Mouse (Mus musculus): ENCODE measurements around the gene Palld. TPM values are rescaled to one million over a fixed set of nuclear protein-coding genes. Genes with fewer than 3 reads are reported as not detected.

Palld gene
- total and polyA plus RNA-seq, 3 experiments = 0.87 to 7.1 (median 2.6) TPM

- H3K79me2 ChIP-seq (replicated peaks; ENCODE audit: control insufficient read depth, extremely low read depth, insufficient read depth, poor library complexity, severe bottlenecking) = no peaks in the 10 kb centered on the region
- dilution Hi-C loops (cut with MboI; ENCODE audit: extremely low pct_ligation_motif_present, extremely low pct_unique_long_range_greater_than_20kb, low sequenced_read_pairs) = no loop called here
- H3K4me3 ChIP-seq (replicated peaks in 1 of 3; ENCODE audit: low read depth in 2 of 3, low read length in 2 of 3, poor library complexity in 1 of 3) = no peak overlapping the region
- H3K4me1 ChIP-seq (ENCODE audit: control insufficient read depth in 1 of 2, insufficient read depth in 2 of 2) = no peaks in the 10 kb centered on the region
- in situ Hi-C loops (cut with MboI; ENCODE audit: low pct_ligation_motif_present, low pct_unique_long_range_greater_than_20kb, low sequenced_read_pairs) = no loop called here
- H3K9ac ChIP-seq (ENCODE audit: insufficient read depth, low read depth) = no peak overlapping the region
- no peaks in the 10 kb centered on the region for H3K36me3 ChIP-seq (replicated peaks in 1 of 2; ENCODE audit: control insufficient read depth in 1 of 2, insufficient read depth in 1 of 2, low read length in 1 of 2)
- H3K9me3 ChIP-seq (replicated peaks; ENCODE audit: low read length) = no peaks in the 10 kb centered on the region
- H3K27me3 ChIP-seq (replicated peaks) = no peaks in the 10 kb centered on the region
- TF ChIP-seq ZKSCAN1 (IDR thresholded peaks at IDR 0.05; ENCODE audit: borderline replicate concordance, low read depth, low read length) (no peak), RAD21 (IDR thresholded peaks at IDR 0.05; ENCODE audit: low read depth, low read length) (no peak), KAT2A (IDR thresholded peaks at IDR 0.05; ENCODE audit: insufficient replicate concordance, low read length) (no peak), EP300 (IDR thresholded peaks at IDR 0.05; ENCODE audit: low read length) (no peak), SMC3 (IDR thresholded peaks at IDR 0.05; ENCODE audit: low read depth, low read length) (no peak), USF1 (IDR thresholded peaks at IDR 0.05; ENCODE audit: low read depth, low read length) (no peak), ZNF384 (IDR thresholded peaks at IDR 0.05; ENCODE audit: low read depth, low read length) (no peak), SIN3A (IDR thresholded peaks at IDR 0.05; ENCODE audit: low read length) (no peak), CHD2 (IDR thresholded peaks at IDR 0.05; ENCODE audit: low read length) (no peak), TBP (conservative IDR thresholded peaks at IDR 0.05; ENCODE audit: low read depth, low read length) (no peak), RCOR1 (conservative IDR thresholded peaks at IDR 0.05; ENCODE audit: low read depth, low read length) (no peak), UBTF (IDR thresholded peaks at IDR 0.05; ENCODE audit: low read depth, low read length) (no peak), JUND (conservative IDR thresholded peaks at IDR 0.05; ENCODE audit: low read depth, low read length) (no peak), ETS1 (conservative IDR thresholded peaks at IDR 0.05; ENCODE audit: low read depth, low read length) (no peak), JUN (IDR thresholded peaks at IDR 0.05; ENCODE audit: insufficient read depth, low read depth, low read length) (no peak)
- DNase-seq (ENCODE audit: extremely low read depth) = no peak
- H3K27ac ChIP-seq (ENCODE audit: insufficient read depth, low read depth) = no peak overlapping the region
- no peak overlapping the region for H3K4me2 ChIP-seq (ENCODE audit: insufficient read depth, low read depth, poor library complexity, severe bottlenecking)
Measured at GRCm38 (mm10) chr8:61774161-61774560, 128.3 kb downstream of the Palld start.

- Histone ChIP-seq H3K9ac (ENCODE audit: insufficient read depth, low read depth) (no peak overlapping the region), H3K36me3 (replicated peaks in 1 of 2; ENCODE audit: control insufficient read depth in 1 of 2, insufficient read depth in 1 of 2, low read length in 1 of 2) (no peaks in the 10 kb centered on the region), H3K79me2 (replicated peaks; ENCODE audit: control insufficient read depth, extremely low read depth, insufficient read depth, poor library complexity, severe bottlenecking) (no peaks in the 10 kb centered on the region), H3K4me1 (ENCODE audit: control insufficient read depth in 1 of 2, insufficient read depth in 2 of 2) (no peaks in the 10 kb centered on the region), H3K9me3 (replicated peaks; ENCODE audit: low read length) (no peaks in the 10 kb centered on the region), H3K4me3 (replicated peaks in 1 of 3; ENCODE audit: low read depth in 2 of 3, low read length in 2 of 3, poor library complexity in 1 of 3) (no peak overlapping the region), H3K27ac (ENCODE audit: insufficient read depth, low read depth) (no peak overlapping the region), H3K27me3 (replicated peaks) (no peaks in the 10 kb centered on the region), H3K4me2 (ENCODE audit: insufficient read depth, low read depth, poor library complexity, severe bottlenecking) (no peak overlapping the region)
- no peak for DNase-seq (ENCODE audit: extremely low read depth)
- TF ChIP-seq MEF2A (IDR thresholded peaks at IDR 0.05; ENCODE audit: borderline replicate concordance, low read depth, low read length) = no peak
- TF ChIP-seq JUND (conservative IDR thresholded peaks at IDR 0.05; ENCODE audit: low read depth, low read length) = no peak
- no peak for TF ChIP-seq HCFC1 (IDR thresholded peaks at IDR 0.05; ENCODE audit: low read depth, low read length)
- TF ChIP-seq ZKSCAN1 (IDR thresholded peaks at IDR 0.05; ENCODE audit: borderline replicate concordance, low read depth, low read length) = no peak
- no peak for TF ChIP-seq KAT2A (IDR thresholded peaks at IDR 0.05; ENCODE audit: insufficient replicate concordance, low read length)
- TF ChIP-seq IRF4 (IDR thresholded peaks at IDR 0.05; ENCODE audit: low read depth, low read length) = no peak
- TF ChIP-seq MAX (IDR thresholded peaks at IDR 0.05; ENCODE audit: low read length) = no peak
- TF ChIP-seq GABPA (IDR thresholded peaks at IDR 0.05; ENCODE audit: insufficient replicate concordance, low read depth, low read length) = no peak
- TF ChIP-seq RCOR1 (conservative IDR thresholded peaks at IDR 0.05; ENCODE audit: low read depth, low read length) = no peak
- no peak for TF ChIP-seq ZC3H11A (IDR thresholded peaks at IDR 0.05; ENCODE audit: low read depth, low read length)
- TF ChIP-seq PAX5 (IDR thresholded peaks at IDR 0.05; ENCODE audit: low read length) = no peak
- TF ChIP-seq TBP (conservative IDR thresholded peaks at IDR 0.05; ENCODE audit: low read depth, low read length) = no peak
- no peak for TF ChIP-seq MXI1 (IDR thresholded peaks at IDR 0.05; ENCODE audit: low read depth, low read length)
- no peak for TF ChIP-seq MAFK (IDR thresholded peaks at IDR 0.05; ENCODE audit: insufficient replicate concordance, low read length)
- no peak for TF ChIP-seq EP300 (IDR thresholded peaks at IDR 0.05; ENCODE audit: low read length)
- TF ChIP-seq CHD2 (IDR thresholded peaks at IDR 0.05; ENCODE audit: low read length) = no peak
- TF ChIP-seq MAZ (IDR thresholded peaks at IDR 0.05; ENCODE audit: low read depth, low read length) = no peak
- TF ChIP-seq SIN3A (IDR thresholded peaks at IDR 0.05; ENCODE audit: low read length) = no peak
- dilution Hi-C loops (cut with MboI; ENCODE audit: extremely low pct_ligation_motif_present, extremely low pct_unique_long_range_greater_than_20kb, low sequenced_read_pairs) = no loop called here
- in situ Hi-C loops (cut with MboI; ENCODE audit: low pct_ligation_motif_present, low pct_unique_long_range_greater_than_20kb, low sequenced_read_pairs) = no loop called here
Measured at GRCm38 (mm10) chr8:61773595-61774088, 128.8 kb downstream of the Palld start.
